Mouse (Mus musculus): ENCODE results near the gene Myo16. TPM values are rescaled to one million over a fixed set of nuclear protein-coding genes. Genes with fewer than 3 reads are reported as not detected.

Myo16 gene
- polyA plus RNA-seq, 1 experiment = 0.02 TPM

- Histone ChIP-seq H3ac (ENCODE audit: control insufficient read depth, insufficient read length, low read depth) (no peak overlapping the region), H3K79me3 (ENCODE audit: low read depth) (no peaks in the 10 kb centered on the region), H3K79me2 (ENCODE audit: control insufficient read depth, insufficient read depth) (no peaks in the 10 kb centered on the region), H3K36me3 (ENCODE audit: control insufficient read depth, insufficient read depth) (no peaks in the 10 kb centered on the region), H3K27me3 (ENCODE audit: control insufficient read depth, insufficient read depth, insufficient read length) (peaks cover 7% of the 10 kb centered on the region), H3K4me3 (ENCODE audit: insufficient read depth, poor library complexity, severe bottlenecking) (no peak overlapping the region)
- TF ChIP-seq MAX (IDR thresholded peaks at IDR 0.05) (no peak), FOSL1 (IDR thresholded peaks at IDR 0.05; ENCODE audit: insufficient read depth, low read length, poor library complexity, severe bottlenecking) (no peak), CEBPB (IDR thresholded peaks at IDR 0.05; ENCODE audit: low read depth) (no peak), MYOG (IDR thresholded peaks at IDR 0.05; ENCODE audit: control insufficient read depth, extremely low read depth, insufficient read length) (no peak), CTCF (IDR thresholded peaks at IDR 0.05; ENCODE audit: control insufficient read depth, insufficient read depth, insufficient read length) (no peak), MYOD1 (IDR thresholded peaks at IDR 0.05; ENCODE audit: control insufficient read depth, insufficient read length, low read depth) (no peak), USF1 (IDR thresholded peaks at IDR 0.05; ENCODE audit: low read depth) (no peak)
Observed at GRCm38 (mm10) chr8:10155075-10155474, 1.4 kb downstream of the Myo16 start.

GRCm38 (mm10) chr8:10161106-10161505 lies 7.4 kb downstream of the Myo16 start:
- Histone ChIP-seq H3ac (ENCODE audit: control insufficient read depth, insufficient read length, low read depth) (no peak overlapping the region), H3K79me3 (ENCODE audit: low read depth) (no peaks in the 10 kb centered on the region), H3K4me3 (ENCODE audit: insufficient read depth, poor library complexity, severe bottlenecking) (no peak overlapping the region), H3K36me3 (ENCODE audit: control insufficient read depth, insufficient read depth) (no peaks in the 10 kb centered on the region), H3K27me3 (ENCODE audit: control insufficient read depth, insufficient read depth, insufficient read length) (no peaks in the 10 kb centered on the region), H3K79me2 (ENCODE audit: control insufficient read depth, insufficient read depth) (no peaks in the 10 kb centered on the region)
- TF ChIP-seq MYOG (IDR thresholded peaks at IDR 0.05; ENCODE audit: control insufficient read depth, extremely low read depth, insufficient read length) = no peak

- Histone ChIP-seq H3K27me3 (ENCODE audit: control insufficient read depth, insufficient read depth, insufficient read length) (no peaks in the 10 kb centered on the region), H3K4me3 (ENCODE audit: insufficient read depth, poor library complexity, severe bottlenecking) (no peak overlapping the region), H3K79me3 (ENCODE audit: low read depth) (no peaks in the 10 kb centered on the region), H3ac (ENCODE audit: control insufficient read depth, insufficient read length, low read depth) (no peak overlapping the region), H3K36me3 (ENCODE audit: control insufficient read depth, insufficient read depth) (no peaks in the 10 kb centered on the region), H3K79me2 (ENCODE audit: control insufficient read depth, insufficient read depth) (no peaks in the 10 kb centered on the region)
- TF ChIP-seq FOSL1 (IDR thresholded peaks at IDR 0.05; ENCODE audit: insufficient read depth, low read length, poor library complexity, severe bottlenecking) (no peak), MYOG (IDR thresholded peaks at IDR 0.05; ENCODE audit: control insufficient read depth, extremely low read depth, insufficient read length) (no peak)
Observed at GRCm38 (mm10) chr8:10164959-10165358, 11.2 kb downstream of the Myo16 start.

- no peak overlapping the region for H3ac ChIP-seq (ENCODE audit: control insufficient read depth, insufficient read length, low read depth)
- no peaks in the 10 kb centered on the region for H3K36me3 ChIP-seq (ENCODE audit: control insufficient read depth, insufficient read depth)
- no peaks in the 10 kb centered on the region for H3K79me3 ChIP-seq (ENCODE audit: low read depth)
- no peaks in the 10 kb centered on the region for H3K79me2 ChIP-seq (ENCODE audit: control insufficient read depth, insufficient read depth)
- no peaks in the 10 kb centered on the region for H3K27me3 ChIP-seq (ENCODE audit: control insufficient read depth, insufficient read depth, insufficient read length)
- TF ChIP-seq CTCF (IDR thresholded peaks at IDR 0.05; ENCODE audit: control insufficient read depth, insufficient read depth, insufficient read length) = no peak
- TF ChIP-seq MYOD1 (IDR thresholded peaks at IDR 0.05; ENCODE audit: control insufficient read depth, insufficient read length, low read depth) = no peak
- no peak for TF ChIP-seq CEBPB (IDR thresholded peaks at IDR 0.05; ENCODE audit: low read depth)
- TF ChIP-seq MAX (IDR thresholded peaks at IDR 0.05) = no peak
- TF ChIP-seq FOSL1 (IDR thresholded peaks at IDR 0.05; ENCODE audit: insufficient read depth, low read length, poor library complexity, severe bottlenecking) = no peak
- no peak for TF ChIP-seq MYOG (IDR thresholded peaks at IDR 0.05; ENCODE audit: control insufficient read depth, extremely low read depth, insufficient read length)
- TF ChIP-seq USF1 (IDR thresholded peaks at IDR 0.05; ENCODE audit: low read depth) = no peak
- H3K4me3 ChIP-seq (ENCODE audit: insufficient read depth, poor library complexity, severe bottlenecking) = no peak overlapping the region
Observed at GRCm38 (mm10) chr8:10168326-10168725, 14.6 kb downstream of the Myo16 start.

- Histone ChIP-seq H3K79me3 (ENCODE audit: low read depth) (no peaks in the 10 kb centered on the region), H3ac (ENCODE audit: control insufficient read depth, insufficient read length, low read depth) (no peak overlapping the region), H3K27me3 (ENCODE audit: control insufficient read depth, insufficient read depth, insufficient read length) (no peaks in the 10 kb centered on the region), H3K79me2 (ENCODE audit: control insufficient read depth, insufficient read depth) (no peaks in the 10 kb centered on the region), H3K4me3 (ENCODE audit: insufficient read depth, poor library complexity, severe bottlenecking) (no peak overlapping the region), H3K36me3 (ENCODE audit: control insufficient read depth, insufficient read depth) (no peaks in the 10 kb centered on the region)
- TF ChIP-seq MYOG (IDR thresholded peaks at IDR 0.05; ENCODE audit: control insufficient read depth, extremely low read depth, insufficient read length) (no peak), CEBPB (IDR thresholded peaks at IDR 0.05; ENCODE audit: low read depth) (no peak), CTCF (IDR thresholded peaks at IDR 0.05; ENCODE audit: control insufficient read depth, insufficient read depth, insufficient read length) (no peak), FOSL1 (IDR thresholded peaks at IDR 0.05; ENCODE audit: insufficient read depth, low read length, poor library complexity, severe bottlenecking) (no peak), MYOD1 (IDR thresholded peaks at IDR 0.05; ENCODE audit: control insufficient read depth, insufficient read length, low read depth) (no peak), MAX (IDR thresholded peaks at IDR 0.05) (no peak), USF1 (IDR thresholded peaks at IDR 0.05; ENCODE audit: low read depth) (no peak)
Observed at GRCm38 (mm10) chr8:10169894-10170293, 16.2 kb downstream of the Myo16 start.

GRCm38 (mm10) chr8:10171321-10171720 lies 17.6 kb downstream of the Myo16 start:
- no peaks in the 10 kb centered on the region for H3K79me3 ChIP-seq (ENCODE audit: low read depth)
- H3K4me3 ChIP-seq (ENCODE audit: insufficient read depth, poor library complexity, severe bottlenecking) = no peak overlapping the region
- TF ChIP-seq USF1 (IDR thresholded peaks at IDR 0.05; ENCODE audit: low read depth) = no peak
- no peak for TF ChIP-seq MAX (IDR thresholded peaks at IDR 0.05)
- TF ChIP-seq MYOD1 (IDR thresholded peaks at IDR 0.05; ENCODE audit: control insufficient read depth, insufficient read length, low read depth) = no peak
- TF ChIP-seq MYOG (IDR thresholded peaks at IDR 0.05; ENCODE audit: control insufficient read depth, extremely low read depth, insufficient read length) = no peak
- no peak for TF ChIP-seq CTCF (IDR thresholded peaks at IDR 0.05; ENCODE audit: control insufficient read depth, insufficient read depth, insufficient read length)
- TF ChIP-seq FOSL1 (IDR thresholded peaks at IDR 0.05; ENCODE audit: insufficient read depth, low read length, poor library complexity, severe bottlenecking) = no peak
- H3ac ChIP-seq (ENCODE audit: control insufficient read depth, insufficient read length, low read depth) = no peak overlapping the region
- no peaks in the 10 kb centered on the region for H3K79me2 ChIP-seq (ENCODE audit: control insufficient read depth, insufficient read depth)
- H3K36me3 ChIP-seq (ENCODE audit: control insufficient read depth, insufficient read depth) = no peaks in the 10 kb centered on the region
- no peaks in the 10 kb centered on the region for H3K27me3 ChIP-seq (ENCODE audit: control insufficient read depth, insufficient read depth, insufficient read length)

Measured in C2C12 (cell line).